Mouse (Mus musculus): Measurements from ENCODE around the gene Tas2r144. TPM values are rescaled to one million over a fixed set of nuclear protein-coding genes. Genes with fewer than 3 reads are reported as not detected.

Gene Tas2r144
- total RNA-seq, 2 experiments from 2014 or later: not detected

DNA sequence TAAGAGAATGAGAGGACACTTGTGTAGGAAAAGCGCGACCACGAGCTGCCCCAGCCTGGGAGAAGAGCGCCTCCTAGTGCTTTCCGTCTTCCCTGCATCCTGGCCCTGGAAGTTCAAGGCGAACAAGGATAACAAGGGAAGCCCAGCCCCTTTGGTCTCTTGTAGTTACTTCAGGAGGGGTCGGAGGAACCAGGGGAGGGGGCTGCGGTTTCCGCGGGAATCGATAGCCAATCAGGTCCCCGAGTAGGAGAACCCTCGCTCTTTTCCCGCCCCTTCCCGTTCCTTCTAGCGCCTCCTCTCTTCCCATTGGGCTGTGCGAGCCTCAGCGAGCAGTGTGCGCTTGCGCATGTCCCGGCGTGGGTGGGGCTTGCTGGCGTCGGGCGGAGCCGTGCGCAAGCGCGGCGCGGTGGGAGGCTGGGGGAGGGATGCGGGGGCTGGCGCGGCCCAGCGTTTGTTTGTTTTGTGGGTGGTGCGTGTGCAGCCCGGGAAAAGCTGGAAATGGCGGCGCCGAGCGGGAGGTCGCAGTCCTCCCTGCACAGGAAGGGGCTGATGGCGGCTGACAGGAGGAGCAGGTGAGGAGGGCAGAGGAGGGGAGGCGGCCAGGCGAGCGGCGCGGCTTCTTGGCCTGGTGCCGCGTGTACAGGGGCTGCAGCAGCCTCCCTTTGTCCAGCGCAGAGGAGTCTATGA is 49.6 kb downstream of the Tas2r144 start, which contains the start of gene Casp2:
Gene Casp2, plus strand, starts transcription at position 360 of the 687 bp plus-strand sequence.
- peak; percentile 95 to 99 for DNase-seq (ENCODE audit: low spot score in 2 of 2)

Other genes starting within 250 kb of the Tas2r144 start
- gene Sval3, start 247.2 kb upstream of the Tas2r144 start, total RNA-seq (2021): not detected
- gene Sva, start 176.9 kb upstream of the Tas2r144 start, total RNA-seq (2021): not detected
- not detected for gene Tas2r139, start 74.4 kb upstream of the Tas2r144 start, total RNA-seq (2021)
- gene Gstk1, start 30.6 kb downstream of the Tas2r144 start, total RNA-seq (2021): 1 to 10 TPM; 8.6 to 8.9 TPM
- gene Tmem139, start 46.6 kb downstream of the Tas2r144 start, total RNA-seq (2021): not detected
- 10 to 100 TPM; 19.2 to 20.8 TPM for gene Casp2, start 49.7 kb downstream of the Tas2r144 start, total RNA-seq (2021)
- 1 to 10 TPM; 2.7 to 3.7 TPM for gene Clcn1, start 71.4 kb downstream of the Tas2r144 start, total RNA-seq (2021)
- 10 to 100 TPM; 76.4 to 77.5 TPM for gene Fam131b, start 109.3 kb downstream of the Tas2r144 start, total RNA-seq (2021)
- gene Zyx, start 134.3 kb downstream of the Tas2r144 start, total RNA-seq (2021): 10 to 100 TPM; 59.4 to 60.1 TPM
- under 1 TPM; 0.57 to 0.71 TPM for gene Epha1, start 157.9 kb downstream of the Tas2r144 start, total RNA-seq (2021)
- not detected for gene Tas2r143, start 184.9 kb downstream of the Tas2r144 start, total RNA-seq (2021)
- gene Tas2r135, start 190.1 kb downstream of the Tas2r144 start, total RNA-seq (2021): under 1 TPM in 1 of 2 experiments, not detected in 1; 0.36 TPM
- not detected for gene Tas2r126, start 219.2 kb downstream of the Tas2r144 start, total RNA-seq (2021)
- not detected for gene Olfr458, start 249.9 kb downstream of the Tas2r144 start, total RNA-seq (2021)

Data from layer of hippocampus, postnatal 14 days (tissue).